Mouse (Mus musculus): ENCODE measurements around the gene Pcnx. TPM values are rescaled to one million over a fixed set of nuclear protein-coding genes. Genes with fewer than 3 reads are reported as not detected.

Gene Pcnx
- polyA plus RNA-seq, 1 experiment, result 27.3 TPM

GRCm38 (mm10) chr12:81918346-81918745 is 58.5 kb downstream of the Pcnx start:
- H3K36me3 ChIP-seq (ENCODE audit: control insufficient read depth, insufficient read depth, low read length), result no peaks in the 10 kb centered on the region
- DNase-seq, result no peak
- H3K27ac ChIP-seq (ENCODE audit: insufficient read depth, low read depth, low read length), result no peak overlapping the region
- TF ChIP-seq POLR2A (IDR thresholded peaks at IDR 0.05; ENCODE audit: low read depth, low read length), result no peak
- no peak for TF ChIP-seq CTCF (conservative IDR thresholded peaks at IDR 0.05; ENCODE audit: insufficient read depth, insufficient read length, low read depth, low read length)
- no peak overlapping the region for H3K4me3 ChIP-seq (ENCODE audit: insufficient read depth, low read depth, low read length)
- no peaks in the 10 kb centered on the region for H3K27me3 ChIP-seq (replicated peaks; ENCODE audit: control insufficient read depth, insufficient read depth, low read length)
- H3K4me1 ChIP-seq (ENCODE audit: control insufficient read depth, insufficient read depth, low read length), result no peaks in the 10 kb centered on the region
- WGBS, result 86% methylated on average over 12 of the region's 12 CpGs

- no peaks in the 10 kb centered on the region for H3K4me1 ChIP-seq (ENCODE audit: control insufficient read depth, insufficient read depth, low read length)
- WGBS, result 92% methylated on average over 14 of the region's 14 CpGs
- H3K36me3 ChIP-seq (ENCODE audit: control insufficient read depth, insufficient read depth, low read length), result no peaks in the 10 kb centered on the region
- DNase-seq, result no peak
- no peak overlapping the region for H3K27ac ChIP-seq (ENCODE audit: insufficient read depth, low read depth, low read length)
- TF ChIP-seq CTCF (conservative IDR thresholded peaks at IDR 0.05; ENCODE audit: insufficient read depth, insufficient read length, low read depth, low read length), result no peak
- no peak for TF ChIP-seq POLR2A (IDR thresholded peaks at IDR 0.05; ENCODE audit: low read depth, low read length)
- no peak overlapping the region for H3K4me3 ChIP-seq (ENCODE audit: insufficient read depth, low read depth, low read length)
- no peaks in the 10 kb centered on the region for H3K27me3 ChIP-seq (replicated peaks; ENCODE audit: control insufficient read depth, insufficient read depth, low read length)
Observed at GRCm38 (mm10) chr12:81918886-81919285, 59.1 kb downstream of the Pcnx start.

DNA sequence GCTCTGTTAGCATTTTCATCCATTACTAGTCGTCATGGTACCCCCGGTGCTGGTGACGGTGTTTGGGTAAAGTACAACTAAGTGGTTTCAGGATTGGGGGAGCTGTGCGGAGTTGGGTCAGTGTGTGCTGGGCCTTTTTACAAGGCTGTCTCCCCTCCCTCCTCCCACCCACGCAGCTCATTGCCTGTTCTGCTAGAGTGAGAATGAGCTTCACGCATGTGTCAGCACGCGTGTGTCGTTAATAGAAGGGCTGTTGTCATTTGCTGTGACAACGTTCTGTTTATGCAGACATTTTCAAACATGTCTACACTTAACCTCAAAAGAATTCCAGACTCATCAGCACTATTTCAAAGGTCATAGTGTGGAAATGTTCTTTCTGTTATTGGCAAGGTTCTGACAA is 60.2 kb downstream of the Pcnx start:
- no peak for DNase-seq
- TF ChIP-seq CTCF (conservative IDR thresholded peaks at IDR 0.05; ENCODE audit: insufficient read depth, insufficient read length, low read depth, low read length), result no peak
- TF ChIP-seq POLR2A (IDR thresholded peaks at IDR 0.05; ENCODE audit: low read depth, low read length), result no peak
- 62% methylated on average over 10 of the region's 10 CpGs for WGBS

DNA sequence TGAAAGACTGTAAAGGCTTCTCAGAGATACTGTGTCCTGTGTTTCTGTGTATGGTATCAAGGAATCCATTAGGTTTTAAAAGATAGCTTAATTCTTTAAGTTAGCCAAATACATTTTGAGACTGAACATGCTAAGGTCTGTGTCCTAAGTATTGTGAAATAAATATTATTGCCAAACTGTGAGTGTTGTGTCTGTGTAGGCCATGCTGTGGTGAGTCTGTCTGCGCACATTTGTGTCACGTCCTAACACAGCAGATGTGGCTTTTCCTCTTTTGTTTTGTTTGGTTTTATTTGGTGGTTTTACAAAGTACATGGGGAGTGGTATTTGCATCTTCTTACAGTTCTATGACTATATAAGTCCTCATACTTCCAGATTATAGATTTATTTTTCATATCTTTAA is 60.8 kb downstream of the Pcnx start:
- H3K36me3 ChIP-seq (ENCODE audit: control insufficient read depth, insufficient read depth, low read length), result no peaks in the 10 kb centered on the region
- H3K4me1 ChIP-seq (ENCODE audit: control insufficient read depth, insufficient read depth, low read length), result no peaks in the 10 kb centered on the region
- TF ChIP-seq CTCF (conservative IDR thresholded peaks at IDR 0.05; ENCODE audit: insufficient read depth, insufficient read length, low read depth, low read length) (no peak), POLR2A (IDR thresholded peaks at IDR 0.05; ENCODE audit: low read depth, low read length) (no peak)
- 83% methylated on average over 2 of the region's 2 CpGs for WGBS
- no peak overlapping the region for H3K27ac ChIP-seq (ENCODE audit: insufficient read depth, low read depth, low read length)
- H3K4me3 ChIP-seq (ENCODE audit: insufficient read depth, low read depth, low read length), result no peak overlapping the region
- no peaks in the 10 kb centered on the region for H3K27me3 ChIP-seq (replicated peaks; ENCODE audit: control insufficient read depth, insufficient read depth, low read length)
- DNase-seq, result no peak

More for the DNA sequence above, 60.2 kb downstream of the Pcnx start:
- H3K27ac ChIP-seq (ENCODE audit: insufficient read depth, low read depth, low read length), result no peak overlapping the region
- no peak overlapping the region for H3K4me3 ChIP-seq (ENCODE audit: insufficient read depth, low read depth, low read length)
- no peaks in the 10 kb centered on the region for H3K36me3 ChIP-seq (ENCODE audit: control insufficient read depth, insufficient read depth, low read length)
- no peaks in the 10 kb centered on the region for H3K4me1 ChIP-seq (ENCODE audit: control insufficient read depth, insufficient read depth, low read length)
- H3K27me3 ChIP-seq (replicated peaks; ENCODE audit: control insufficient read depth, insufficient read depth, low read length), result no peaks in the 10 kb centered on the region

- TF ChIP-seq POLR2A (IDR thresholded peaks at IDR 0.05; ENCODE audit: low read depth, low read length), result no peak
- TF ChIP-seq CTCF (conservative IDR thresholded peaks at IDR 0.05; ENCODE audit: insufficient read depth, insufficient read length, low read depth, low read length), result no peak
- no peak for DNase-seq
- WGBS, result 92% methylated on average over 4 of the region's 4 CpGs
Observed at GRCm38 (mm10) chr12:81921785-81922184, 62.0 kb downstream of the Pcnx start.

DNA sequence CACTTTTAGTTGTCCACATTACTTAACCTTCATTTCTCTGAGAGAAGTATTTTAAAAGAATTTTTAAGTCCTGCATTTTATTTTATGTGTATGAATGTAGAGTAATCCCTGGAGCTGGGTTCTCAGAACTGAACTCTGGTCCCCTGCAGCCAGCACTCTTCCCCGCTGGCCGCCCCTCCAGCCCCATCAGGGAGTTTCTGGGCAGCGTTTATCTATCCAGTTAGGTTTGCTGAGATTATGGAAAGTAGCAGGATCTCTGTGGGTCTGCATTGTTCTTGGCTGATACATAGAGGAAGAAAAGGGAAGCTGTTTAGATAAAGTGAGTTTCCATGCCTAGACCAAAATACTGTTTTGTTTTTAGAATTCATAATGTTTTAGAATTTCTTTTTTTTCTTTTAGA is 63.0 kb downstream of the Pcnx start:
- no peaks in the 10 kb centered on the region for H3K27me3 ChIP-seq (replicated peaks; ENCODE audit: control insufficient read depth, insufficient read depth, low read length)
- peaks cover 4% of the 10 kb centered on the region; the same call in 1 of the 2 replicates for H3K4me1 ChIP-seq (ENCODE audit: control insufficient read depth, insufficient read depth, low read length)
- H3K27ac ChIP-seq (ENCODE audit: insufficient read depth, low read depth, low read length), result no peak overlapping the region
- H3K4me3 ChIP-seq (ENCODE audit: insufficient read depth, low read depth, low read length), result no peak overlapping the region
- DNase-seq, result no peak
- WGBS, result 83% methylated on average over 3 of the region's 3 CpGs
- H3K36me3 ChIP-seq (ENCODE audit: control insufficient read depth, insufficient read depth, low read length), result no peaks in the 10 kb centered on the region
- TF ChIP-seq CTCF (conservative IDR thresholded peaks at IDR 0.05; ENCODE audit: insufficient read depth, insufficient read length, low read depth, low read length), result no peak
- no peak for TF ChIP-seq POLR2A (IDR thresholded peaks at IDR 0.05; ENCODE audit: low read depth, low read length)

More at GRCm38 (mm10) chr12:81921785-81922184, 62.0 kb downstream of the Pcnx start:
- no peaks in the 10 kb centered on the region for H3K4me1 ChIP-seq (ENCODE audit: control insufficient read depth, insufficient read depth, low read length)
- H3K27ac ChIP-seq (ENCODE audit: insufficient read depth, low read depth, low read length), result no peak overlapping the region
- H3K27me3 ChIP-seq (replicated peaks; ENCODE audit: control insufficient read depth, insufficient read depth, low read length), result no peaks in the 10 kb centered on the region
- no peaks in the 10 kb centered on the region for H3K36me3 ChIP-seq (ENCODE audit: control insufficient read depth, insufficient read depth, low read length)
- H3K4me3 ChIP-seq (ENCODE audit: insufficient read depth, low read depth, low read length), result no peak overlapping the region

- no peaks in the 10 kb centered on the region for H3K27me3 ChIP-seq (replicated peaks; ENCODE audit: control insufficient read depth, insufficient read depth, low read length)
- peaks cover 8% of the 10 kb centered on the region; the same call in 1 of the 2 replicates for H3K4me1 ChIP-seq (ENCODE audit: control insufficient read depth, insufficient read depth, low read length)
- DNase-seq, result no peak
- no peak overlapping the region for H3K27ac ChIP-seq (ENCODE audit: insufficient read depth, low read depth, low read length)
- H3K4me3 ChIP-seq (ENCODE audit: insufficient read depth, low read depth, low read length), result no peak overlapping the region
- TF ChIP-seq CTCF (conservative IDR thresholded peaks at IDR 0.05; ENCODE audit: insufficient read depth, insufficient read length, low read depth, low read length) (no peak), POLR2A (IDR thresholded peaks at IDR 0.05; ENCODE audit: low read depth, low read length) (no peak)
- no peaks in the 10 kb centered on the region for H3K36me3 ChIP-seq (ENCODE audit: control insufficient read depth, insufficient read depth, low read length)
- WGBS, result 80% methylated on average over 5 of the region's 5 CpGs
Observed at GRCm38 (mm10) chr12:81927163-81927562, 67.3 kb downstream of the Pcnx start.

All from kidney, adult 2 months (tissue).